Mouse (Mus musculus): ENCODE data around the gene Man2a2.

- no peak for TF ChIP-seq CTCF (IDR thresholded peaks at IDR 0.05; ENCODE audit: low read depth)
- no peak for TF ChIP-seq EP300 (IDR thresholded peaks at IDR 0.05; ENCODE audit: low read depth)
Observed at GRCm38 (mm10) chr7:80339371-80339770, 31.8 kb downstream of the Man2a2 start.

Data from liver, embryonic 14.5 days (tissue).